Mouse (Mus musculus) heart, postnatal 0 days (tissue): ENCODE data around the gene Clmp.

ENCODE experiments used
- CTCF ChIP-seq: IDR thresholded peaks from 2 replicates; pipeline ENCODE4 v1.5.1; 2016; ENCODE audit warnings: antibody characterized with exemption, control low read depth, low read depth
- EP300 ChIP-seq: IDR thresholded peaks from 2 replicates; pipeline ENCODE4 v1.6.1; 2016; ENCODE audit warnings: antibody characterized with exemption, low read depth

GRCm38 (mm10) chr9:40732302-40732701 is 46.5 kb downstream of the Clmp start:
- TF ChIP-seq CTCF (no peak), EP300 (no peak)
